Mouse (Mus musculus) adrenal gland, adult (tissue): ENCODE results near the gene Prkd3.
A peak's percentile ranks its signal among the peaks of the same experiment; 100 is the strongest.

ENCODE experiments used
- DNase-seq, 2 experiments: peaks; one replicate each; pipeline ENCODE4 v3.0.0; 2022 to 2023; ENCODE audit warnings: low spot score in 1 of 2; ENCODE audit not compliant: inconsistent age in 2 of 2

Prkd3 gene

DNA sequence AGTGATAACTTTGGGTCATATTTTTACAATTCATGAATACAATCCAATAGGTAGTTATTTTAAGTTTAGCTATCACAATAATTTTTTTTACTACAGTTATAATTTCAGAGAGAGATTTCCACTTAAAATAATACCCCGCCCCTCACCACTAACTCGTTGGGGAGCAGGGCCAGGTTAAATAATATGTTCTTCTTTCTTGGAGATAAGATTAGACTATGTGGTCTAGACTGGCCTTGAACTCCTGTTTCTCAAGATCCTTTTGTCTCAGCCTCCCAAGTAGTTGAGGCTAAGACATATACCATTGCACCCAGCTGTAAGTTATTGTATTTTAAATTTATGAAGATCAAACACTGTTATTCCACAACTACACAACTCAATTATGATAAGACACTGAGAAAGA is 7.0 kb downstream of the Prkd3 start:
- no peak for DNase-seq

DNA sequence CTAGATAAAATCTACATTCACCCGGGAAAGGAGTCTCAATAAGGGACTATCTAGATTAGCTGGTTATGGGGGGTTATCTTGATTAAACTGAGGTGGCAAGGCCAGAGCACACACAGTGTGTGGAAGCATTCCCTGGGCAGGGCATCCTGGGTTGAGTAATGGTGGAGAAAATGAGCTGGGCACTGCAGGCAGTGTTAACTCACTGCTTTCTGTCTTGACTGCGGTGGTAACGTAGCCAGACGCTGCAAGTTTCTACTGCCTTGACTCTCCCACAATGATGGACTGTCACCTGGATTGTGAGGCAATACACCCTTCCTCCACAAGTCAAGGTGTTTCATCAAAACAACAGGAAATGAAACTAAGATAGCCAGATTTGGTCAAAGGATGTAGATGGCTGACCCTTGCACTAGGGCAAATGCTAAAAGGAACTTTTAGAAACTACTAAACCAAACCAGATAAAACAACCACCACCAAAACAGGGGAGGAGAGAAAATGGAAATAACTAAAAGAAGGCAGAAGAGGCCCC is 20.8 kb downstream of the Prkd3 start:
- no peak for DNase-seq

GRCm38 (mm10) chr17:78999189-78999588 is 21.4 kb downstream of the Prkd3 start:
- DNase-seq: no peak

DNA sequence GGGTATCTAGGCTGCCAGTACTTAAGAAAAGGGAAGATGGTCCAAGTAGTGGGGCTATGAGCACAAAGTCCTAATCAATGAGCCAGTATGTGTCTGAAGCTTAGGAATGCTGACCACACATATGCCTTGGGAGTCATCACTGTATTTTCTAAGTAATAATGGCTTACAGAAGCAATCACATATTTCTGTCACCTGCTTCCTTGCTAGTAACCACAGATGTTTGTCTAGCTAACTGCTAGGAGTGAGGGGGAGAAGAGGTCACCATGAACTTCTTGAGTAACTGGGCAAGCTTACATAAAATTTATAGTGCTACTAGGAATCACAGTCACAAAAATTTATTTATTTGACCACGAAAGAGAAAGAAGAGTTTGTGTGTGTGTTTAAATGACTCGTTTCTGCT is 22.5 kb downstream of the Prkd3 start:
- no peak for DNase-seq

- DNase-seq: peak; percentile 36 to 81
Measured at GRCm38 (mm10) chr17:78994931-78995820, 25.4 kb downstream of the Prkd3 start.

- peak in 1 of 2 experiments; percentile 57 for DNase-seq
Measured at GRCm38 (mm10) chr17:78994382-78994781, 26.2 kb downstream of the Prkd3 start.

- no peak for DNase-seq
Measured at GRCm38 (mm10) chr17:78993670-78994069, 26.9 kb downstream of the Prkd3 start.

- DNase-seq: no peak
Measured at GRCm38 (mm10) chr17:78992303-78993027, 28.2 kb downstream of the Prkd3 start.

DNA sequence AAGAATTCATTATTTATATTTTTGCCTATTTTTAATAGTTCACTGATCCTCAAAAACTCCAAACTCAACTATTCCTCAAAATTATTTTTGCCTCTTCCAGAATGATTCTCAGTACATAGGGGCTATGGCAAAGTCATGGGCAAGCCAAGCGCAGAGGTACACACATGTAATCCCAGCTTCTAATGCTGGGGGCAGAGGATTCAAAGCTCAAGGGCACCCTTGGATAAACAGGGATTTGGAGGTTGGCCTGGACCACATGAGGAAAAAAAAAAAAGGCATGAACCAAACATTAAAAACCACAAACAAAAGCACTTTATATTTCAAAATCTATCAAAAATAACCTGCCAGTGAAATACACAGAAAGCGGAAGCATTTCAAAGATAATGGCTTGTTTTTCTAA is 29.1 kb downstream of the Prkd3 start:
- no peak for DNase-seq

- DNase-seq: no peak
Measured at GRCm38 (mm10) chr17:78989015-78989414, 31.6 kb downstream of the Prkd3 start.

DNA sequence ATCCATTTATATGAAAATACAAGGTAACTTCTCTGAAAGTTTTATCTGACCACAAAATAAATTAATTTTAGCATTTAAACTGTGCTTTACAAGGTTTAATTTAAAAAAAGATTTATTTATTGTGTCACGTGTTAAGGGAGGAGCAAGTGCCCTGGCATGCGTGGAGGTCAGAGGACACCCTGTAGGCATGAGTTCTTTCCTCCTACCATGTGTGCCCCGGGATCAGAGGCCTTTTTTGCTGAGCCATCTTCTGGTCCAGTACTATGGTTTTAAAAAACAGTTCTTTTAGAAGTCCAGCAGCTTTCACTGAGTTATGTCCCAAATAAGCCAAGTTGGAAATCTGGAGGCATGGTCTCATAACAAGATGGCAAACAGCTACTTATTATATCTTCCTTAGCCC is 36.9 kb downstream of the Prkd3 start:
- DNase-seq: no peak

DNA sequence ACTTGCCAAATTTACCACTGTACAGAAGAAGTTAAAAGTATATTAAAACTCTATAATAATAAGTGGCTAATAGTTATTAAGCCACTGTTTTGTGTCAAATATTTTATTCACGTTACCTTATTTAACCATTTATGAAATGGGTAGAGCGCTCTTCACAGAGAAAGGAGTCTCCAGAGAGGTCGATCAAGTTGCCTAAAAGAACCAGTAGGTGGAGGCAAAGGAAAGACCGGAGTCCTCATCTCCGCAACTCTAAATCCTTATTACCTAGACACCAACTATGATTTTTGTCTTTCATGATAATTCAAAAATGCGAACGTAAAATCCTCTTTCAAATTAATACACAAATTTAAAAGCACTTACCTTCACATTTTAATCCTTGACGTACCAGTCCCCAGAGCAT is 37.5 kb downstream of the Prkd3 start:
- no peak for DNase-seq

- DNase-seq: no peak
Measured at GRCm38 (mm10) chr17:78968500-78968899, 52.1 kb downstream of the Prkd3 start.

- no peak for DNase-seq
Measured at GRCm38 (mm10) chr17:78966092-78966883, 54.3 kb downstream of the Prkd3 start.

- no peak for DNase-seq
Measured at GRCm38 (mm10) chr17:78964387-78964786, 56.2 kb downstream of the Prkd3 start.

DNA sequence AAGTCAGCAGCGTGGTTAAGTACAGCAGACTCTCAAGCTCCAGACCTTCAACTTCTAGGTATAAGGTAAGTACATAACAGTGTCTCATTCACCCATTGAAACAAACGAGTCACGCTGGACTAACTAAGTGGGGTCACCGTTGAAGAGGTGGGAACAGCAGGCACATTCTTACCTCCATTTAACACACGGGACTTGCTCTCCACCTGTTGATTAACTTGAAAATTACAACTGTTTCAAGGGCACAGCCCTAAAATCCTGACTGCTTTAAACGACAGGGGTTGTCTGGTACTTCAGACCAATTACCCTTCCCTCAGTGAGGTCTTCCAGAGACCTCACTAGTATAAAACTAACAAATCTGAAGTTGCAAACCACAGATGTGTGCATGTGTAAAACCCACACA is 61.1 kb downstream of the Prkd3 start:
- no peak for DNase-seq

- DNase-seq: no peak
Measured at GRCm38 (mm10) chr17:78953240-78953639, 67.4 kb downstream of the Prkd3 start.

DNA sequence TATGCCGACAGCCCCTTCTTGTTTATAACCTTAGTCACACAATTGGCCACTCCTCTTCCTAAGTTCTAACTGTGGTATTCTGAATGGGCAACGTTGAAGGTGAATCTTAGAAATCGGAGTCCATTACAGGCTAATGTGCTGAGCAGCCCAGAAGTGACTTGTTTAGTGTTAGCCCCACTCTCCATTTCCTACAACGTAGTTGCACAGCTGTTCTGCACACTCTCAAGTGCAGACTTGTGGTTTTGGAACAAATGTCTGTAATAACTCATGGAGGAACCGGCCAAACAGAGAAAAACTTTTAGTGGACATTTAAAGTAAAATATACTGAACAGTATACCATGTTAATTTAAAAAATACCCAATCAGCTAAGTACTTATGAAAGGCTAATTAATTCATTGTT is 68.5 kb downstream of the Prkd3 start:
- no peak for DNase-seq

DNA sequence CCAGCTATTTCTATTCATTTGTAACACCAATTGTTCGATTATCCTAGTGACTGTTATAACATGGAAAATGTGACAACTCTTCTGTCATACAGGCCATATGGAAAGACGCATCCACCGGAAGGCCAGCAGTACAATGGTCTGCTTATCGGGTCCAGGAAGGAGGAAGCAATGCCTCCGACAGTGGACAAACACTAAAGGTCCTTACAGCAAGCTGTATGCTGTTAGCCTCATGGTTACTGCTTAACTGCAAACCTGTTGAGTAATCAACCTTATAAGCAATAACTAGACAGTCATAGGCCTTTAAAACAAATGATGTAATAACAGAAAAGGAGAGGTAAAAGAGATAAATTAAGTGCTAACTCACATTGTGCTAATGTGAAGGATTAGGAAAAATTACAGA is 69.4 kb downstream of the Prkd3 start:
- DNase-seq: no peak

- no peak for DNase-seq
Measured at GRCm38 (mm10) chr17:78942579-78942978, 78.0 kb downstream of the Prkd3 start.

- no peak for DNase-seq
Measured at GRCm38 (mm10) chr17:78938927-78939326, 81.7 kb downstream of the Prkd3 start.
